Mouse (Mus musculus) megakaryocyte, embryonic 14.5 days (primary cell): ENCODE measurements around the gene Slco1a5. TPM values are rescaled to one million over a fixed set of nuclear protein-coding genes. Genes with fewer than 3 reads are reported as not detected.
"Not testable (repeated sequence)": the region's sequence is repeated elsewhere in the genome, so short reads cannot be mapped to it uniquely, and the experiment has no call there.

ENCODE experiments used
- H3K27me3 ChIP-seq: replicated peaks from 2 replicates; pipeline ENCODE3; 2012; ENCODE audit warnings: inconsistent platforms
- H3K36me3 ChIP-seq: replicated peaks from 2 replicates; pipeline ENCODE3; 2012; ENCODE audit warnings: low read length, inconsistent platforms, mixed read lengths
- H3K4me1 ChIP-seq: 2 replicates; pipeline ENCODE4 v1.6.1; 2012; ENCODE audit warnings: inconsistent platforms
- H3K4me3 ChIP-seq: replicated peaks from 2 replicates; pipeline ENCODE3; 2012; ENCODE audit warnings: moderate library complexity, mild to moderate bottlenecking, inconsistent platforms
- H3K9me3 ChIP-seq: 2 replicates; pipeline ENCODE4 v1.6.1; 2012; ENCODE audit warnings: inconsistent platforms
- FLI1 ChIP-seq: IDR thresholded peaks from 2 replicates; pipeline ENCODE4 v1.6.1; 2012; ENCODE audit warnings: low read length, inconsistent platforms, mixed read lengths
- GATA1 ChIP-seq: IDR thresholded peaks from 3 replicates; pipeline ENCODE4 v1.6.1; 2012; ENCODE audit warnings: mixed read lengths, low read length, inconsistent platforms, borderline replicate concordance
- polyA plus RNA-seq: library from polyadenylated mRNA; stranded (reverse); fragments of >175 nt; gene quantifications from 2 replicates; pipeline ENCODE4 v1.2.3, GENCODE M21; 2012; ENCODE audit warnings: low replicate concordance; ENCODE audit not compliant: insufficient read depth

The Slco1a5 gene
- polyA plus RNA-seq = not detected in 2 replicates

DNA sequence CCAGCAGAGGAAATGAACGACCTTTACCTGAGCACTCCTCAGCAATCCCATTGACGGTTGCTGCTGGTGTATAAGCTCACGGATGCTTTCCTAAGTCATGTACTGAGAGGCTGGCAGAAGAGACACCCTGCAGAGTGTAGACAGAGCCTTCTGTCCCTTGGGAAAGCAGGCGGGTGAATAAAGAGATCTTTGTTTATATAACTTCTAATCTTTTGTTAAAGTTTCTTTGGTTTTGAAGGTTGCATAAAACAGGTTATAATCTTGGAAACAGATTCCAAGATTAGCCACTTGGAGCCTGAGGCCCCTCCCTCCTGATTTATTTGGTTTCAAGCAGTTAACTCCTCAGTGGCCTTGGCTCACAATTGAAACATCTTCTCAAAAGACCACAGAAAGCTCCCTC lies at the start of gene Slco1a5:
TSS of gene Slco1a5 (minus strand) at position 101 of the 400 bp plus-strand sequence.
- no peak within 1 kb of the TSS for H3K4me3 ChIP-seq
- H3K27me3 ChIP-seq = no peaks in the 10 kb centered on the region
- no peaks in the 10 kb centered on the region for H3K9me3 ChIP-seq
- H3K36me3 ChIP-seq = no peaks in the 10 kb centered on the region
- H3K4me1 ChIP-seq = peaks cover 18% of the 10 kb centered on the region
- TF ChIP-seq FLI1 = no peak
- no peak for TF ChIP-seq GATA1

DNA sequence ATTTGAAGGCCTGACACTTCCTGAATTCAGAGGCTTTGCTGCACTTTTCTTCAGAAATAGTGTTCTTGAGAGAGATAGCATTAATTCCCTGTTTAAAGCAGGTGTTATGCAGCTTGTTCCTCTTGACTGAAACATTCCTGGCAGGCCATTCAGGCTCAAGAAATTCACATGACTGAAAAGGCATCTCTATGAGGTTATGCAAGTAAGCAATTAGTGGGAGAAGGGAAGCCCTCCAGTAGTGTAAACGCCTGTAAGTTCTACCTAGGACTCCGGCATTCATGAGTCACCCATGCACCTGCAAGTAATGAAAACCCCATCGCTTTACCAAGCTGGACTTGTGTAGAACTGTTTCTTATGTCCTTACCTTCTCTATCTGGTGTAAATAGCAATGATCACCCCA lies 46.8 kb upstream of the Slco1a5 start:
- Histone ChIP-seq H3K4me1 (no peaks in the 10 kb centered on the region), H3K4me3 (no peak overlapping the region), H3K36me3 (peaks cover 98% of the 10 kb centered on the region), H3K9me3 (no peaks in the 10 kb centered on the region), H3K27me3 (no peaks in the 10 kb centered on the region)
- TF ChIP-seq GATA1 = no peak
- TF ChIP-seq FLI1 = no peak

DNA sequence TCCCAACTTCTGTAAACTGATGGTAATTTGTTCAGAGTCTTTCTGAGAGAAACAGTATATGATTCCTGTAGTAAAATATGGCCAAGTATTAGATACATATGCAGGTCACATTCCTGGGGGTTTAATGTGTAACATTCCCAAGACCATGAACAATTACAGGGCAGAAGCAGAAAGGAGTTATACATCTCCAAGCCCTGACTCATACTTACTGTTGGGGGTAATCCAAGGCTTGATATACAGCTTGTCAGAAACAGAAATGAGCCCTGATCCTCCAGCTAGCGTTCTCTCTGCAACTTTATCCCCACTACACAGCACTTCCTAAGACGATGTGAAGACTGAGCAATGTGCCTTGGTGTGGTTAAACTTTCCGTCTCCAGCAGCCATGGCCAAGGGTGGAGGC lies 44.8 kb upstream of the Slco1a5 start:
- no peaks in the 10 kb centered on the region for H3K9me3 ChIP-seq
- H3K27me3 ChIP-seq = no peaks in the 10 kb centered on the region
- H3K36me3 ChIP-seq = peaks cover 95% of the 10 kb centered on the region
- TF ChIP-seq FLI1 = no peak
- no peak for TF ChIP-seq GATA1
- no peak overlapping the region for H3K4me3 ChIP-seq
- H3K4me1 ChIP-seq = no peaks in the 10 kb centered on the region

DNA sequence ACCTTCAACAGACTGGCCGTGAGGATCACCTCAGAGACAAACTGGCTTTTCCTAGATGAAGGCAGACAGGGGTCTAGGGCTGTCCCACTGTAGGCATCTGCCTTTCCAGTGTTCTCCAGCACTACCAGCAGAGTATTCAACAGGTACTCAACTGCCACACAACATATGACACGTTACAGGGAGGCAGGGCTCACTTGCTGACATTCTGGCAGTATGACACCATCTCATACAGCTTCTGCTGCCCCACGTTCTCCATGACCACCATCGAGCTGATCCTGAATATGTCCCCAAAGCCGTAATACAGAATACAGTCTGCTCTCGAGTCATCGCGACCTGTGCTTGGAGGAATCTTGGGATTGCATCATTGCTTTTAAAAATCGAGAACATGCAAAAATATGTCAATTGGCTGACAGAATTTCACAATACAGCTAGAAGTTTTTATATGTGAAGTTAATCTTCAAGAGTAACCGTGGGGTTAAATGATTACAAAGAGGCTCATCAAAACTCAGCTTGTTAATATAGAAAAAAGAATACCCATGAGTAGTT lies 43.8 kb upstream of the Slco1a5 start:
- Histone ChIP-seq H3K4me1 (no peaks in the 10 kb centered on the region), H3K4me3 (no peak overlapping the region), H3K36me3 (peaks cover 95% of the 10 kb centered on the region), H3K9me3 (no peaks in the 10 kb centered on the region), H3K27me3 (no peaks in the 10 kb centered on the region)
- TF ChIP-seq FLI1 = no peak
- no peak for TF ChIP-seq GATA1

DNA sequence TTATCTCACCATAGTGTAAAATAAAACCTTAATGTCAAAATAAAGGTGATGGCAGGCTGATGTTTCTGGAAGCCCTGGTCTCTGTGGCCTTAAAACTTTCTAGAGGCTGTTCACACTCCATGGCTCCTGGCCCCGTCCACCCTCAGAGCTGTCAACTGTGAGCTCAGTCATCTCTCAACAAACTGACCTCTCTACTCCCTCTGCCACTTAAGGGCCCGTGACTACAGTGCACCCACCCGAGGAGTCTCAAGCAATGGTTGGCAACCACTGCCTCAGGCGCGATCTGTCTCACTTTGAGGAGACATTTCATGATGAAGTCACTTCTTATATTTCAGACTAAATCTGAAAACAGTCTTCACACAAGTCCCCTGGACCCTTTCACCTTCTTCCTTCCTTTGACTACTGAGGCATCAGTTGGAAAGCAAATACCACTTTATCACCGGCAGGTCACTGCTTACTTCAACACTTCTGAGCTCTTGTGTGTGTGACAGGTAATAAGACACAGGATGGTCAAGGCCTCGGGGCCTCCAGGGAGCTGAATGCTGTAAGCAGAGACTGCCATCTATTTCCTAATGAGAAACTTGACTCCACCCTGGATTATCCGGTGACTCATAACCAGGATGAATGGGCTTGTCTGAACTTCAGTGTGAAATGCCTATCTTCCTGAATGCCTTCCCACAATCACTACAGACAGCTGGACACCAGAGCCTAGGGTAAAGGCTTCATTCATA lies 43.1 kb upstream of the Slco1a5 start:
- TF ChIP-seq GATA1 = no peak
- no peak for TF ChIP-seq FLI1
- no peaks in the 10 kb centered on the region for H3K4me1 ChIP-seq
- peaks cover 97% of the 10 kb centered on the region for H3K36me3 ChIP-seq
- H3K9me3 ChIP-seq = no peaks in the 10 kb centered on the region
- no peaks in the 10 kb centered on the region for H3K27me3 ChIP-seq
- H3K4me3 ChIP-seq = no peak overlapping the region

DNA sequence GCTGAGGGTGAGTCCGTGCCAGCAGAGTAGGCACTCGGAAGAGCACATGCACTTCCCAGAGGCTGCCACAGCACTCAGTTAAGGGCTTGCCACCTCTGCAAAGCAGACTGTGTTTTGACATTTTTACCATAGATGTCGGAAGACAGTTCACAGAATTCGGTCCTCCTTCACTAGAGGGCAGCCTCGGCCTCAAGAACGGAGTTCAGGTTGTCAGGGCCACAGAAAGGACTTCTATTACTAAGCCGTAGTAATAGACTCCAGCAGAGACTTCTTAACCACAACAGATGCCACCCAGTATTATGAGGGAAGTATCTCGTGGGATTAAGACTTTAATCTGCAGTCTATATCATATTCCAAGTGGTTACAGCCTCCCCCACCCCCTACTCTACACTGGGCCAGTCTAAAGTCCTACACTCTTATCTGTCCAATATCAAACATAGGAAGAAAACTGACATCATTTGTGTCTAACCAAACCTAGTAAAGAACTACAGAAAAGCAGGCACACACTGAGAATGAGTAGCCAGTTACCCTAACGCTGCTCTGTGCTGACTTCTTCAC lies 40.3 kb upstream of the Slco1a5 start:
- H3K4me3 ChIP-seq = no peak overlapping the region
- no peaks in the 10 kb centered on the region for H3K9me3 ChIP-seq
- no peaks in the 10 kb centered on the region for H3K27me3 ChIP-seq
- H3K4me1 ChIP-seq = no peaks in the 10 kb centered on the region
- H3K36me3 ChIP-seq = peaks cover 97% of the 10 kb centered on the region
- TF ChIP-seq FLI1 = no peak
- TF ChIP-seq GATA1 = no peak

DNA sequence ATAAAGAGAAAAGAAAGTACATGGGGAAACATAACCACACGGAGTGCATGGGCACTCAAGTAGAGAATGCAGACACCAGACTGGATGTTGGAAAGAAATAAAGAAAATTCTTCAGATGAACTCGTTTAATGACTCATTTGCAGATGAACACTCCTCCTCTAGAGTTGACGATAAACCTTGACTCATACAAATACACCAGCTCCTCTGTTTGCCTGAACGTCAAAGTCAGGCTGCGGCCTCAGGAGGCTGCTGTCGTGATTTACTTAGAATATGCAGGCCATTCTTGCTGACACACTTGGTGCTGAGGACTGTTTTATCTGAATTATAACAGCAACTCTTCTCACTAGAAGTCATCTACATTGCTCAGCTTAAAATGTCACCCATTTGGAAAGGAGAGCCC lies 39.3 kb upstream of the Slco1a5 start:
- no peak for TF ChIP-seq GATA1
- TF ChIP-seq FLI1 = no peak
- Histone ChIP-seq H3K9me3 (no peaks in the 10 kb centered on the region), H3K4me1 (no peaks in the 10 kb centered on the region), H3K36me3 (peaks cover 97% of the 10 kb centered on the region), H3K4me3 (no peak overlapping the region), H3K27me3 (no peaks in the 10 kb centered on the region)

DNA sequence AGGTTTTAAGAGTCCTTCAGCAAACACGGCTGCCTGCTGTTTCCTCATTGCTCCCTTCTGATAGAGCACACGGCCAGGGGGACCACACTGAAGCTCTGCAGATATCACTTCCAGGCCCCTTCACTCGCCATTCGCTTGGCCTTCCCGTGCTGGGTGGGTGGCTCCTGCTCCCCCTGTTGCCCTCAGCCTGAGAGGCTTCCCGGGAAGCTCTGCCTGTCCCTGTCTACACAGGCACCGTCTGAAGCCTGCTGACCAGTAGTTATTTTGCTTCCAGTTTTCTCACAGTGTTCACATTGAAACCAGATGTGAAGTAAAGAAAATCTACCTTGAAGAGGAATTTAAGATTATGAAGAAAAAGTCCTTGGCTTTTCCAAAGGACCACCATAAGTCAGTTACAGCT lies 34.3 kb upstream of the Slco1a5 start:
- H3K36me3 ChIP-seq = peaks cover 90% of the 10 kb centered on the region
- no peak overlapping the region for H3K4me3 ChIP-seq
- no peaks in the 10 kb centered on the region for H3K9me3 ChIP-seq
- TF ChIP-seq GATA1 (no peak), FLI1 (no peak)
- H3K4me1 ChIP-seq = no peaks in the 10 kb centered on the region
- no peaks in the 10 kb centered on the region for H3K27me3 ChIP-seq

DNA sequence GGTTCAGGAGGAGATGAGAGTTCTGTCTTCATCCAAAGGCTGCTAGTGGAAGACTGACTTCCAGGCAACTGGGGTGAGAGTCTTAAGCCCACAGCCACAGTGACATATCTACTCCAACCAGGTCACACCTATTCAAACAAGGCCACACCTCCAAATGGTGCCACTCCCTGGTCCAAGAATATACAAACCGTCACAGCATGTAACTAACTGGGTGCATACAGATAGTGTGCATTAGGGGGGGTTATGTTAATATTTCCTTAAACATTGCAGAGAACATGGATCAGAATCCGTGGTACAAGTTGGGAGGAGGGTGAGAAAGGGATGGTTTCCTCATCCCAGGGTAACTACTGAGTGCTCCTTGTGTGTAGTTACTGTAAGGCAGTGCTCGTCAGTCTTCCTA lies 29.3 kb upstream of the Slco1a5 start:
- peaks cover 79% of the 10 kb centered on the region for H3K36me3 ChIP-seq
- H3K4me3 ChIP-seq = not testable (repeated sequence)

More for the DNA sequence above, 29.3 kb upstream of the Slco1a5 start:
- peaks cover 16% of the 10 kb centered on the region for H3K4me1 ChIP-seq
- not testable (repeated sequence) for H3K9me3 ChIP-seq, H3K27me3 ChIP-seq
